Mouse (Mus musculus): ENCODE data around the gene Ifngr1. TPM values are rescaled to one million over a fixed set of nuclear protein-coding genes. Genes with fewer than 3 reads are reported as not detected.
A peak's percentile ranks its signal among the peaks of the same experiment; 100 is the strongest.

Ifngr1 gene
- polyA plus RNA-seq, 1 experiment = 12.3 TPM

DNA sequence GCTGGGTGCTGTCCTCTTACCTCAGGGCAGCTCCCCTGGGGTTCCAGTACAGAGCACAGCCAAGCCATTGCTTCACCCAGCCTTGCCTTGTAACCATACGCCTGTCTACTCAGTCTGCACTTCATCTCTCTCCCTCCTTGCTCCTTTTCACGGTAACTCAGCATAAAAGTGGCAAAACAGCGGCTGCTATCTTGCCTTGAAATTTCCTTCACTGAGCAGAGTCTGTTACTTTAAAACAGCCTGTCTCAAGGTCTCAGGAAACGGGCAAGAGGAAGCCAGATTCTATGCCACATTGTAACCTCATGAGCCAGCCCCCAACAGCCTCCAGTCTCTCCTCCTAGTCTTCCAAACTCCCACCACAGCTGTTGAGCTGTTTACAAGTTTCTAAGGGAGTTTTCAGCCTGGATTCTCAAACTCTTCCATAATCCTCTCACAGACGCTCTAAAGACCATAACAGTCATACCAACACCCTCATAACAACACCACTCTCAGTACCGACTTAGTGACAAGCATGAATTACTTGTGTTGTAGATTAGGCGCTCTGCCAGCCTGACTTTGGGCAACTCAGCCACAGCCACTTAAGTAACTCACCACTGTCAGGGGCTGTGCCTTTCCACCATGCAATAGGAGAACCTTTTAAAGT, 21.5 kb downstream of the Ifngr1 start:
- peak; percentile 37 for DNase-seq (ENCODE audit: low read depth)
- TF ChIP-seq POLR2A (IDR thresholded peaks at IDR 0.05; ENCODE audit: borderline replicate concordance, extremely low read depth, insufficient read depth, insufficient read length, poor library complexity, severe bottlenecking) = no peak

DNA sequence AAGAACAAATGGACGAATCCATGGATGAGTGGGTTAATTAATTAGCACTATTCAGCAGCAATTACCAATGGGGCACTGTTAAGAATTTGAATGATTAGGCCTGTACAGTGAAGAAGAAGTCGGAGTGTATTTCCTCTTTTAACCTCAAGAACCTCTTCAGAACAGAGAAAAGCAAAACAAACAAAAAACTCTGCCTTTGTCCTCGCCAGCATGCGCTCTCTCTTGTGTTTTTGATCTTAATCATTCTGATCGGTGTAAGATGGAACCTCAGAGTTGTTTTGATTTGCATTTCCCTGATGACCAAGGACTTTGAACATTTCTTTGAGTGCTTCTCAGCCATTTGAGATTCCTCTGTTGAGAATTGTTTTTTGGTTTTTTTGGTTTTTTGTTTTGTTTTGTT, 28.0 kb downstream of the Ifngr1 start:
- TF ChIP-seq CTCF (IDR thresholded peaks at IDR 0.05; ENCODE audit: borderline replicate concordance, extremely low read depth, insufficient read depth, insufficient read length) (no peak), POLR2A (IDR thresholded peaks at IDR 0.05; ENCODE audit: borderline replicate concordance, extremely low read depth, insufficient read depth, insufficient read length, poor library complexity, severe bottlenecking) (no peak)
- DNase-seq (ENCODE audit: low read depth) = no peak

DNA sequence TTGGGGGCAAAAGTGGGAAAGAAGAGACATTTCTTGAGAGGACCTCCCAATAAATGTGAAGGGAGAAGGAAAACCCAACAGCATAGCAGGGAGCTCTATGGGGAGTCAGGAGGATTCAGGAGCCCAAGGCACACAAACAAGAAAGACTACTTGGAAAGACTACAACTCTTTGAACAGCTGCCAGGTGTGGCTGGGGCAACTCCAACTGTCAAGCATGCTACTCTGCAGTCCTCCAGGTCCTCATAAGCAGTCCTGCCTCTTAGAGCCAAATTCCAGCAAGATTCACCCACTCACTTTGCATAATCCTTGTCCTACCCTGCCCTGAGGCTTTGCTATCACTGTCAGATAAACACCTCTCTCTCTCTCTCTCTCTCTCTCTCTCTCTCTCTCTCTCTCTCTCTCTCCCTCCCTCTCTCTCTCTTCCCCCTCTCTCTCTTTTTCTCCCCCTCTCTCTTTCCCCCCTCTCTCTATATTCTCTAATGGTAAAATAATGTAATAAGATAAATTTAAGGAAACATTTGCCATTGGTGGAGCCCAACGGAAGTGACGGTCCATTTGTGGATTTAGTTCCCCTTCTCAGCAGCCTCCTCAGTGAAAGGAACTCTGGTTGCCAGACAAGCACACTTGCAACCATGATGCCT, 29.8 kb downstream of the Ifngr1 start, which contains the start of gene Il22ra2:
TSS of gene Il22ra2 (plus strand) at position 591 of the 641 bp plus-strand sequence.
- TF ChIP-seq POLR2A (IDR thresholded peaks at IDR 0.05; ENCODE audit: borderline replicate concordance, extremely low read depth, insufficient read depth, insufficient read length, poor library complexity, severe bottlenecking) (no peak), CTCF (IDR thresholded peaks at IDR 0.05; ENCODE audit: borderline replicate concordance, extremely low read depth, insufficient read depth, insufficient read length) (no peak)
- DNase-seq (ENCODE audit: low read depth) = no peak

DNA sequence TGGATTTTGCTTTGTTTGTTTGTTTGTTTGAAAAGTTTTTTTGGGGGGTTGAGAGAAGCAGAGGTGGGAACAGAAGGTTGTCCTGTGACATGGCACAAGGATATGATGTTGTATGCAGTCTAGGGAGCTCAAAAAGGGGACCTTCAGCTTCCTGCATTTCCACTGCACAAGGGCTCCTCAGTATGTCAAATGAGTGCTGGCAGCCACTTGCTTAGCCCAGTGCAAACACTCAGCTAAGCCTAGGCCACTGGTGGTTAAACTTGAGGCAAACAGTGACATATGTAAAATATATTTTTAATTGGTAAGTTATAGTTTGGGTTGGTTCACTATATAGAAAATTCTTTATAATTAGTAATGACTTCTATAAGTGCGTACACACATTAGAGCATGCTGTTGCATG, 32.9 kb downstream of the Ifngr1 start:
- TF ChIP-seq POLR2A (IDR thresholded peaks at IDR 0.05; ENCODE audit: borderline replicate concordance, extremely low read depth, insufficient read depth, insufficient read length, poor library complexity, severe bottlenecking) (no peak), CTCF (IDR thresholded peaks at IDR 0.05; ENCODE audit: borderline replicate concordance, extremely low read depth, insufficient read depth, insufficient read length) (no peak)
- no peak for DNase-seq (ENCODE audit: low read depth)

DNA sequence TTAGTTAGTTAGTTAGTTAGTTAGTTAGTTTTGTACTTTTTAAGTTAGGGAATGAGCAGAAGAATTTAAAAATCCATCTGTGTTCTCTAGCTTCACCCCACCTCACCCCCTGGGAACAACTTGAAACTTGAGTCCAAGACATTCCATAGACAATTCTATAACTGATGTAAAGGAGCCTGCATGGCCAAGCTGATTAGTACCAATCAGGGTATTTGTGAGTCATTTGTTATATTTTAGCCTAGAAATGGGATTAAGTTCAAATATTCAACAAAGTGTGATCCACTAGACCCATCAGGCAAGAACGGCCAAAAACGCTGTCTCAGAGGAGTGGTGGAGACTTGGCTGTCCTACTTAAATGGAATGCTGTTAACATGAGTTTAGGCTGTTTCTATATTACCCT, 35.6 kb downstream of the Ifngr1 start:
- TF ChIP-seq POLR2A (IDR thresholded peaks at IDR 0.05; ENCODE audit: borderline replicate concordance, extremely low read depth, insufficient read depth, insufficient read length, poor library complexity, severe bottlenecking) (no peak), CTCF (IDR thresholded peaks at IDR 0.05; ENCODE audit: borderline replicate concordance, extremely low read depth, insufficient read depth, insufficient read length) (no peak)

DNA sequence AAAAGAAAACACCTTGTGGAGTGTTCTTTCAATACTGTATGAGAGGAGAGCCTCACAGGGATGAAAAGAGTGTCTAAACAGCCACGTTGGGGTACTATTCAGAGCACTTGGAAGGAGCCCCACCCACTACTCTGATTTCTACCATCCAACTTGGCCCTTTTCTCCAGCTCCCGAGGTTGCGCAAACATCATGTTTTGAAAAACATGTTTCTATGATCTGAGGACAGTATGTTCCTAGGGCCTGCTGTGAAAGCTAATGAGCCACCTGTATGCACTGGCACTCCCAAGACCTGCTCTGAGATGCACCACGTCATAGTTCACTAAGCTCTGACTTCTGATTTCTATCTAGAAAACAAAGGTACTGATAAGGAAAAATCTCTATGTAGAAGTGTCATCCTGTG, 36.0 kb downstream of the Ifngr1 start:
- DNase-seq (ENCODE audit: low read depth) = no peak
- TF ChIP-seq POLR2A (IDR thresholded peaks at IDR 0.05; ENCODE audit: borderline replicate concordance, extremely low read depth, insufficient read depth, insufficient read length, poor library complexity, severe bottlenecking) (no peak), CTCF (IDR thresholded peaks at IDR 0.05; ENCODE audit: borderline replicate concordance, extremely low read depth, insufficient read depth, insufficient read length) (no peak)

More for the DNA sequence above, 35.6 kb downstream of the Ifngr1 start:
- DNase-seq (ENCODE audit: low read depth) = no peak

DNA sequence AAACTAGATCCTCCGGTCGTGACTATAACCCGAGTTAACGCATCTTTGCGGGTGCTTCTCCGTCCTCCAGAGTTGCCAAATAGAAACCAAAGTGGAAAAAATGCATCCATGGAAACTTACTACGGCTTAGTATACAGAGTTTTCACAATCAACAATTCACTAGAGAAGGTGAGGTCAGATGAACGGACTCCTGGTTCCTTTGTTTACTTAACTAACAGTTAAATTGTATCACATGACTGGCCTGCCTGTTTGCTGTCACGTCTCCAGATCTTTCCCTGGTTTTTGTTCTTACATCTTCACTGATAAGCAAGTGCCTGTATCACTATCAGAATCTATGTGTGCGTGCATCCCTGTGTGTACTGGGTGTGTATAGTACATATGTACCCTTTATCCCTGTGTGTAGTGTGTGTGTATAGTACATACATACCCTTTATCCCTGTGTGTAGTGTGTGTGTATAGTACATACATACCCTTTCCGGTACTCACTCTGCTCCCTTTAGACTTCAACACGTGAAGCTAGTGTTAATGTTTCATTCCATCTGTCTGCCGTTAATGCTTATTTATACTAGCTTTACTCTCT, 40.0 kb downstream of the Ifngr1 start:
- no peak for DNase-seq (ENCODE audit: low read depth)
- no peak for TF ChIP-seq POLR2A (IDR thresholded peaks at IDR 0.05; ENCODE audit: borderline replicate concordance, extremely low read depth, insufficient read depth, insufficient read length, poor library complexity, severe bottlenecking)
- no peak for TF ChIP-seq CTCF (IDR thresholded peaks at IDR 0.05; ENCODE audit: borderline replicate concordance, extremely low read depth, insufficient read depth, insufficient read length)

DNA sequence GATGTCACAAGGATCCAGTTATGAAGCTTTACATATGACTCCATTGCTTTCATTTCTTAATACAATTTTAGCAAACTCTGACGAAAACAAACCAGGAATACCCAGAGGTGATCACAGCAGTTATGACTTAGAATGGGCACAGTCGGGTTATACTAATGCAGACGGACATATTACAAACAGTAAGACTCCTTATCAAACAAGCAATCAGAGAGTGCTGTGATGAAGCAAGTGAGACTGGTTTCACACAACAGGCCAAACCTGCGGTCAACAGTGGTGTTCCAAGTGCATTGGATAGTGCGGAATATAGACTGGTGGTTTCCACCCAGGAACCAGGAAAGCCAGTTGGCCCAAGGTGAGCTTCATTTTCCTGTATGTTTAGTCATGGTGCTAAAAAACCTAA, 47.1 kb downstream of the Ifngr1 start:
- DNase-seq (ENCODE audit: low read depth) = no peak
- TF ChIP-seq CTCF (IDR thresholded peaks at IDR 0.05; ENCODE audit: borderline replicate concordance, extremely low read depth, insufficient read depth, insufficient read length) = no peak
- TF ChIP-seq POLR2A (IDR thresholded peaks at IDR 0.05; ENCODE audit: borderline replicate concordance, extremely low read depth, insufficient read depth, insufficient read length, poor library complexity, severe bottlenecking) = no peak

DNA sequence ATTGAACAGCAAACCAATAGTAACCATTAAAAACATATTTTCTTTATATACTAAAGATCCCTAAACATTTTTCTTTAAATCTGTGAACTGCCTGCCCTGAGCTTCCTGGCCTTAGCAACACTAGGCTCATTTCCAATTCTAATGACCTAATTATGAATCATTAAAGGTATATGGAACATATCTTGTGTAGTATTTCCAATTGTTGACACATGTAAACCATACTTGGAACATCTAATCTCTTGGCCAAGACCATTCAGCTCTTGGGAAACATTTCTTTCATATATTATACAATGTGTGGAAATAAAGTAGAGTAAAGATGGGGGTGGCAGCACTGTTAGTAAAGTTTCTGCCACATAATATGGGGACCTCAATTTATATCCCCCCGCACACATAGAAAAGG, 47.9 kb downstream of the Ifngr1 start:
- TF ChIP-seq CTCF (IDR thresholded peaks at IDR 0.05; ENCODE audit: borderline replicate concordance, extremely low read depth, insufficient read depth, insufficient read length) (no peak), POLR2A (IDR thresholded peaks at IDR 0.05; ENCODE audit: borderline replicate concordance, extremely low read depth, insufficient read depth, insufficient read length, poor library complexity, severe bottlenecking) (no peak)
- DNase-seq (ENCODE audit: low read depth) = no peak

DNA sequence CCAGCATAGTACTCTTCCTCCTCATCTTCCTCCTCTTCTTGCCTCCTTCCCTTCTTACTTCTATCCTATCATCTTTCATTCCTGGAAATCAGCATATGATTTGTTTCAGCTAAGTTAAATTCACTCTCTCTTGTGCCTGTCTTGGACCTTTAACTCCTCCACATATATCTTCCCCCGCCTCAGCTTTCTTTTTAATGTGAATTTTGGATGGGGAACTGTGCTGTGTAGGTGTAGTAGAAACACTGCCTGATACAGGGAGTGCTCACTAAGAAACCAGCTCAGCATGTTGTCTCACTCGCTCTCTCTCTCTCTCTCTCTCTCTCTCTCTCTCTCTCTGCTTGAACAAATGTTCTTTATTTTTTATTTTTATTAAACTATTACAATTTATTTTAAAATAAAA, 53.4 kb downstream of the Ifngr1 start:
- TF ChIP-seq CTCF (IDR thresholded peaks at IDR 0.05; ENCODE audit: borderline replicate concordance, extremely low read depth, insufficient read depth, insufficient read length) (no peak), POLR2A (IDR thresholded peaks at IDR 0.05; ENCODE audit: borderline replicate concordance, extremely low read depth, insufficient read depth, insufficient read length, poor library complexity, severe bottlenecking) (no peak)
- DNase-seq (ENCODE audit: low read depth) = no peak

DNA sequence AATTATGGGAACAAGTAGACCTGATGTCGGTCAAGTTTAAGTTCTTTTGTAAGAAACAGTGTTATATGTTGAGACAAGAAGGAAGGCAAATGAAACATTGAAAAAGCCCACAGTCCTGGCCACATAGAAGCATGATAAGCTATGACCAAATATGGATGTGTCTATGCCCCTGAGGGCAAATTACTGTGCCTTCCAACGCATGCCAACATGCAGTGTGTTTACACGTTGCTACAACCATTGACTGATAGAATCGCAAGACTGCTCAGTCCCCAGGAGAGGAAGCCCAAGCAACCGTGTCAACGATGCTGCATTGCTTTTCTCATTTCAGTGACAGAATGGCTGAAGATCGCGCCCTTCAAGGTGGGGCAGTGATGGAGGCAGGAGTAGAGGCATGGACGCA, 65.7 kb downstream of the Ifngr1 start:
- no peak for DNase-seq (ENCODE audit: low read depth)
- TF ChIP-seq POLR2A (IDR thresholded peaks at IDR 0.05; ENCODE audit: borderline replicate concordance, extremely low read depth, insufficient read depth, insufficient read length, poor library complexity, severe bottlenecking) = no peak
- TF ChIP-seq CTCF (IDR thresholded peaks at IDR 0.05; ENCODE audit: borderline replicate concordance, extremely low read depth, insufficient read depth, insufficient read length) = no peak

Other genes with a start within 250 kb of the Ifngr1 start
- gene Olig3, start 235.4 kb upstream of the Ifngr1 start, polyA plus RNA-seq (2012; rRNA removed) = 3.3 and 5.7 TPM in 2 replicates
- gene Il22ra2, start 30.0 kb downstream of the Ifngr1 start, polyA plus RNA-seq (2012; rRNA removed) = not detected in 2 replicates
- 0.16 and 0.29 TPM in 2 replicates for gene Il20ra, start 120.6 kb downstream of the Ifngr1 start, polyA plus RNA-seq (2012; rRNA removed)